Mouse (Mus musculus): ENCODE data around the gene Esyt1.
"Not testable (repeated sequence)": the region's sequence is repeated elsewhere in the genome, so short reads cannot be mapped to it uniquely, and the experiment has no call there.

Esyt1 gene

DNA sequence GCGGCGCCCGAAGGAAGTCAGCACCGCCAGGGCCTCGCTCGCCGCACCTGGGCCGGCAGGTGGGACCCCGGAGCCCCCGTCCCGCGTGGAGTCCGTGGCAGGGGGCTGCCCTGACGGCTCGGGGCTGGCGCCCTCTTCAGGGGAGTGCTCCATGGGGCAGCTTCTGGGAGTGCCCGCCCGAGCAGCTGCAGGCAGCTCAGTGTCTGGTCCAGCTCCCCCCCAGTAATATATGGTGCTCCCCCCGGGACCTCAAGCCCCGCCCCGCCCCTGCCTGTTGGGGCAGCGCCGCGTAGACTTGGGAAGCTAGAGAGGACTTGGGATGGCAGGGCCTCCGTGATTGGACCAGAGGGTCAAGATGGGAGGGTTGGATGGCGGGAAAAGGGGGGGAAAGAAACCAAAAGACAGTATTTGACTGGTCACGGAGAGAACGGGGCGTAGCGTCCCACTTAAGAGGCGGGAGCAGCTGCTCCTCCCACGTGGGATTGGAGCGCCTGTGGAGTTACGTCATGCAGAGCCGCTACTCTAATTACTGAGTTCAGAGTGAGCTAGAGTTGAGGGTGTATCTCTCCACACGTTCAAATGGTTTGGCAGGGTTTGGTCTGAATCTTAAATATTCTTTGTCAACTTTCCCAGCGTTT is at the start of gene Esyt1:
TSS of gene Esyt1 (minus strand) at position 201 of the 638 bp plus-strand sequence.
- peak; percentile 89 for DNase-seq (ENCODE audit: low read depth, low spot score)

DNA sequence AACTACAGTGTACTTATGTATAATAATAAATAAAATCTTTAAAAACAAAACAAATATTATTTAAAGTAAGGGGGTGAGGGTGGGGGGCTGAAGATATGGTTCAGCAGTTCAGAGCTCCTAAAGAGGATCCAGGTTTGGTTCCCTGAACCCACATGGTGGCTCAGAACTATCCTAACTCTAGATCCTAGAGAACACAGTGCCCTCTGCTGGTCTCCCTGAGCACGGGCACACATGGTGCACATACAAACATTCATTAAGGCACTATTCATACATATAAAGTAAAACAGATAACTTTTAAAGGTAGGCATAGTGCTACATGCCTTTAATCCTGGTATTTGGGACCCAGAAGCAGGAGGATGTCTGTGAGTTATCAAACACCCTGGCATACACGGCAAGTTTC is 49.4 kb upstream of the Esyt1 start:
- no peak for DNase-seq (ENCODE audit: low read depth, low spot score)

DNA sequence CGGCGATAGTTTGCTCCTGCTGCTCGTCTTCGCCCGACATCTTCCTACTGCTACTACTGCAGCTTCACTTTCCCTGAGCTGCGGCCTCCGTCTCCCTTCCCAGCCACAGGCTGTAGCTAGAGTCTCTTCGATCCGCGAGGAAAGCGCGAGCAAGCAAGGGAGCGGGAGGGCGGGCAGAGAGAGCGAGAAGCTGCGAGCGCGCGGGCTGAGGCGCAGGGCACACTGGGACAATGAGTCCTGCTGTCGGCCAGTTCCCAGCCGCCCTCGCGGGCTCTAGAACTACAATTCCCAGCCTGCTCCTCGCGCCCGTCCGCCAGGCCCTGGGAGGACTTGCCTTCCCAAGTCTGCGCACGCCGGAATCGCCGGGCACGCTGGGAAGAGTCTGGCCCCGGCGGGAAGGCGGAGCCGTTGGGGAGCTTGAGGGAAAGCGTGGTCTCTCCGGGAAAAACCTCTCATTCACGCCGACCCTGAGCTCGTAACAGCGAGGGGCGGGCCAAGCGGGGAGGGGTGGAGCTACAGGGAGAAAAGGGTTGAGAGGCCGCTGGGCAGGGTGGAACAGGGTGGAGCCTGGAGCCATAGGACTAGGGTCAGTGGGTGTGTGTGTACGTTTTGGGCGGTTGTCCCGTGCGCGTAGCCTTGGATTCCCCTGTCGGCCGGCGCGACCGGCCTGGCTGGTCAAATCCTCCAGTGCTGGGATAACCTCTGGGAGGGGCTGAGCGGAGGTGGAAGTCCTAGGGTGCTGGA is 40.3 kb upstream of the Esyt1 start, which contains the start of gene Pa2g4:
TSS of gene Pa2g4 (minus strand) at position 200 of the 744 bp plus-strand sequence.
- peak; percentile 98 for DNase-seq (ENCODE audit: low read depth, low spot score)

DNA sequence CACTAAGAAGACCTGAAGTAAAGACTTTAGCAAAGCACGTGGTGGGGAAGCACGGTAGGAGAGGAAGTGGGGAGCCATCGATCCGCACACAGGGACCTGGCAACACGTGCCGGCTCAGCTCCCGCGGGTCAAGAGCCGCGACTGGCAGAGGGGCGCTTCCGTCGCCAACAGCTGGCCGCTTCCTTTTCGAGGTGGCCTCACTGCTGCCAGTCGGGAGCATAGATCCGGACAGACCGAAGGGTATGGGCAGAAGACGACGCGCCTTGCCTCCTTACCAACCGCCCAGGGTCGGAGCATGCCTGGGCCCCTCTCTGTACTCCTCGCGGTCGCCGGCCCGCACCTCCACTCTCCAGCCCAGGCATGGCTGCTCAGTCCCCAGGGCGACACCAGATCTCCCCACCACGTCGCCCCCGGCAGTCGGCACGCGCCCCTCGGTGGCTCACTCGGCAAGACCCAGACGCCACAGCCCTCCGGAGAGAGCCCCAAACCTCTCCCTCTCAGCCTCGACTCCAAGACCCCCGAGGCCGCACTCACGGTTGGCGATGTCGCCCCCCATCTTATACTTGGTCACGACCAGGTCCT is 39.6 kb upstream of the Esyt1 start:
- DNase-seq (ENCODE audit: low read depth, low spot score): no peak

DNA sequence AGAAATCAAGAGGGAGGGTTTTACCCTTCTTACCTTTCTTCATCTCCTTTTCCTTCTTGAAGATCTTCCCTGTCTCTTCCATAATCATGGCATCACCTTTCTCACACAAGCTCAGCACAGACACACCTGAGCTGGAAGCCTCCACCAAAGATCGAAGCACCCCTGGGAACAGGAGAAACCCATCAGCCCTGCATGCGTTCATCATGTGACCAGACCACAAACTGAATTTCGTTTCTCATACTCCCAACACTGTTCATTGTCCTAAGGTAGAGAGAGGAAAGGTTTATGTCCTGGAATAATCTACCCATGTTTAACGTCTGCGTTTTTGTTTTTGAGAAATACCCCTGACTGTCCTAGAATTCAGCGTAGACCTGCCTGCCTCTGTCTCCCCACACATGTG is 37.9 kb upstream of the Esyt1 start:
- no peak for DNase-seq (ENCODE audit: low read depth, low spot score)

DNA sequence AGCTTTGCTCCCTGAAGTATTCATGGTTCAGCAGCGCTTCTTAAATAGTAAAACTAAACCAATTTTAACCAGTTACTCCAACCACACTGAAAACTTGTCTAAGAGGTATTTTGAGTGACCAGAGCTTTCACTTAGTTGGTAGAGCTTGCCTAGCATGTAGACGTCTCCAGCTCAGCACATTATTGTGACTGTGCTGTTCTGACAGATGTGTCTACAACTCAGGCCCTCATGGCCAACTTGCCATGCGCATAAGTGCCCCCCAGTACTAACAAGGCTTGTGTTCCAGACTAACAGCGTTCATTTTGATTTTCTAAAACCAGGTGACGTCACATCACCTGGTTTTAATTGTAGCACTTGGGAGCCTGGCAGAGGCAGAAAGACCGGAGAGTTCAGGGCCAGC is 31.3 kb upstream of the Esyt1 start:
- no peak for DNase-seq (ENCODE audit: low read depth, low spot score)

DNA sequence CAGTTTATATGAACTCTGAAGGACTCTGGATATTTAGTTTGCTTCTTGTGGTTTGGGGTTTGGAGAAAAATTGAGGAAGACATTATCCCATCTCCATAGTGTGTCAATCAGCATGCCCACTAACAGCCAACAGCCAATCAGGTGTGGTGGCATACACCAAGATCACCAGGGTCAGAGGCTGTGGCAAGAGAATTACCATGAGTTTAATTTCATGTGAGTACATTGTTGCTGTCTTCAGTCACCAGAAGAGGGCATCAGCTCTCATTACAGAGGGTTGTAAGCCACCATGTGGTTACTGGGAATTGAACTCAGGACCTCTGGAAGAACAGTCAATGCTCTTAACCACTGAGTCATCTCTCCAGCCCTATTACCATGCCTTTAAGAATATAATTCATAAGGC is 30.6 kb upstream of the Esyt1 start:
- no peak for DNase-seq (ENCODE audit: low read depth, low spot score)

DNA sequence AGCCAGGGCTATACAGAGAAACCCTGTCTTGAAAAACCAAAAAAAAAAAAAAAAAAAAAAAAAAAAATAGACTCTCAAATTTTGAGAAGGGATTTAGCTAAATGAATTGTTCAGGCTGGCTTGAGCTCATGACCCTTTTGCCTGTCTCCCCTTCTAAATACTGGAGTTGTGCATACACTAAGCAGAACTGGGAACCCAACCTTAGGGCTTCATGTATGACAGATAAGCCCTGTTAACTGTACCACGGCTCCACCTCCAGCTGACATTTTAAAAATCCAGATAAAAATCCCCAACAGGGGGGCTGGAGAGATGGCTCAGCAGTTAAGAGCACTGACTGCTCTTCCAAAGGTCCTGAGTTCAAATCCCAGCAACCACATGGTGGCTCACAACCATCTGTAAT is 29.9 kb upstream of the Esyt1 start:
- DNase-seq (ENCODE audit: low read depth, low spot score): not testable (repeated sequence)

DNA sequence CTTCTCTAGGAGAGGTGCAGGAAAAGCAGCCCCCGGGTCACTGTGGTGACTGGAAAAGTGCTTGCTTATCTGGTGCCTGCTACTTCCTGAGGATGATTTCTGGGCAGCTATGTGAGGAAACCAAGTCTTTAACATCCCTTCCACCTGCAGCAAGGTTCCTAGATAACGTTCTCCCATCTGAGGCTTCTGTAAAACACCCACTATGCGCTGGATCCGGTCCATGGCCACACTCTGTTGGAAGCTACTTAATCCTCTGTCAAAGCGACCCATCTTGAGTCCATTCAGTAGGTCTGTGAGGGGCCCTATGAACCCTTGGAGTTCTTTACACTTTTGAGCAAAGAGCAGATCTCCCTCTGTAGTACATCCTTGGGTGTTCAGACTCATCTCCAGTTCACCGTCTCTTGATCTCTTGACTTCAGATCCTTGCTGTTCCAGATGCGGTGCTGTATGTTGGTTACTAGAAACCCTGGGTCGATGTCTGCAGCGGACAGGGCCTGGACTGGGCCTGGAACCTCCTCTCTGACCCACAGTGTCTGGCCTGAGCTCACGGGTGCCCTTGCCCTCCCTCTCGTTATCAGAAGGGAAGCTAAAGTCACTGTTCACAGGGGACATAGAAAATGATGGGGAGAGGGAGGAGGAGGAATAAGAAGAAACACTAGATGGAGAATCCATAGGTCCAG is 24.6 kb upstream of the Esyt1 start:
- not testable (repeated sequence) for DNase-seq (ENCODE audit: low read depth, low spot score)

DNA sequence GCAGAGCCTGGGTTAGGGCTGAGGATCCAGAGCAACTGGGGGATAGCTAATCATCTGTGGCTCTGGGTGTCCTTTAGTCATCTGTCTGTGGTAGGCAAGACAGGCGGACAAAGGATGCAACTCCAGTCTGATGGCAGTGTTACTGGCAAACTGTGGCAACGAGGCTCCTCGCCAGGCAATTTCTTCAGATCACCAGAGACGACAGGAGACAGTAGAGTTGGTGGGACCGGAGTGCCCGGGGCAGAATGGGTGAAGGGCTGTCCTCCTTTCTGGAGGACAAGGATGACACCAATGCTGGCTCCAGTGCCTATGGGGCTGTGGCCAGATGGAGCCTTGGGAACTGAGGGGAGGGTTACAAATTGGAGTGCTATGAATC is 24.0 kb upstream of the Esyt1 start:
- not testable (repeated sequence) for DNase-seq (ENCODE audit: low read depth, low spot score)

DNA sequence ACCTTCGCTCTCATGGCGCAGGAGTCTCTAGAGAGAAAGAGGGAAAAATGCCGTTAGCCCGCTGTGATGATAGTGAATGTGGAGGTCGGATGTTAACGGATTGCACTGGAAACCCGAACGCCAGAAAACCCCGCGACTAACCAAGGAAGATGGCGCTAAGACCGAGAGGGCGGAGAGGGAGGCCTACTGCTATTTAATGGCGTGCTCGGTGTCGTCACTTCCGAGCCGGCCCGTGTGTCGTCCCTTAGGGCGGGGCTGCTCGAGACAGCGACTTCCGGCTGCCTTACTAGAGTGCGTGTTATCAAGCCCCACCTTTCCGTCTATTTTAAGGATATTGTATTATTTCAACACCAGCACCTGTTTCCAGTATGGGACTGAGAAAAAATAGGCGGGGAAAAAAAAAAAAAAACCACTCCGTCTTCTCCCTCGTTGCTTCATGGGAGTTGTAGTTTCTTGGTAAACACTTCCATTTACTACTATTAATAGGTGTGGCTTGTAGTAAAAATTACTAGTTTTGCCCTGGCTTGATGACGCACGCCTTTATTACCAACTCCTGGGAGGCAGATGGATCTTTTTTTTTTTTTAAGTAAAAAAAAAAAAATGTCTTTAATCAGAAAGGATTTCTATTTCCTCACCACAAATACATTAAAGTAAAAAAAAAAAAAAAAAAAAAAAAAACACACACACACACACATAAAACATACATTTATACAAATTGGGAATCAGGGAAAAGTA is 23.4 kb upstream of the Esyt1 start, which contains the start of gene Rpl41:
TSS of gene Rpl41 (minus strand) at position 359 of the 735 bp plus-strand sequence.
- peak; percentile 91 for DNase-seq (ENCODE audit: low read depth, low spot score)

DNA sequence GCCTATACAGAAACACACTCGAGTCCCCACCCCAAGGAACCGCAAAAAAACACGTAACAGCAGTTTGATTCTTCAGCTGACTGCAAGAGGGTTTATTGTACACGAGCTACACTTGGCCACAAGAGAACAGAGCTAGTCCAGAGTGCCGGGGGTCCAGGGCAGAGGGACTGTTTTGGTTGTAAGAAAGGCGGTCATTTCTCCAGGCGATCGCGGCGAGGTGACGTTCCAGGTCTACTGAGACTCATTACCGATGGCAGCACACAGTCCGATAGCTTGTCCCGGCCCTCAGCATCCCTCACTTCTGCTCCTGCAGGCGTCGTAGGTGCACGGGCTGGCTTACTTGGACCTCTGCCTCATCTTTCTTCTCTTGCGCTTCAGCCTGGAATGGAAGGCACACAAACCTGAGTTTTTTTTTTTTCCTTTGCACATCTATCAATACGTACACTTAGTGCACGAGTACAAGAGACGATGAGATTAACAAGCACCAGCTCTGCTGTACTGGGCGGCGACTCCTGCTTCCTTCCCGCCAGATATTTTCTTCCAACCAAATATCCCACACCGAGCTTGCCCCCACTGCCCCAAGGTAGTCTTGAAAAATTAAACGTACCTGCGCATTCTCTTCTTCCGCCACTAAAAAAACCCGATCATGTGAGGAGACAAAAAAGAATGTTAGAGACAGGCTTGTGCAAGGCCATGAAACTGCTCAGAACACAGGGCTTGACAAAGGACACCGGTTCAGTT is 22.6 kb upstream of the Esyt1 start:
- DNase-seq (ENCODE audit: low read depth, low spot score): not testable (repeated sequence)

DNA sequence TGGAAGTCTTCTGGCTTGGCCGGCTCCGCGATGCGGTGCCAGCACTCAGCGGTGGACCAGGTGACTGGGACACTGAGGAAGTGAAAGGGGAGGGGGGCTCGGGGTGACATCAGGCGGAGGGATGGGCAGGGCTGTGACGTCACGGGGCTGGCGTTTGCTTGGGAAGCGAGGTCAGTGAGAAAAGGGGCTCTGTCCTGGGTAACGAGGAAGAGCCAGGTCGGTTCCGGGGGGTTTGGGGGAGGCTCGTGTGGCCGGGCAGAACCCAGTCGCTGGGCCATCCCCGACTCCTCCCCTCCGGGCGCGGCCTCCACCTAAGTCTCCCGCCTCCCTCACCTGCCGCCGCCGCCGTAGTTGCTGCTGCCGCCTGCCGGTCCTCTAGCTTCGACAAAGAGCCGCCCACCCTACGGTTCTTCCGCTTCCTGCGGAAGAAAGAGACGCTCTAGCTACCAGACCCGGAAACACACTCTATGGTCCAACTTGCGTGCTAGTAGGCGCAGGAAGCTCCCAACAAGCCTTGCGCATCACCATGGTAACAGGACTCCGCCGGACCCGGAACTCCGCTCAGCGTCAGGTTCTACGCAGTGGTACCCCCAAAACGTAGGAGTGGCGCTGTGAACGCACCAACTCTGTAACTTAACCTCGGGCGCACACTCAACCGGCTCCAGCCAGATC is 21.8 kb upstream of the Esyt1 start, which contains the start of gene Zc3h10:
TSS of gene Zc3h10 (minus strand) at position 414 of the 672 bp plus-strand sequence.
- peak; percentile 95 for DNase-seq (ENCODE audit: low read depth, low spot score)

DNA sequence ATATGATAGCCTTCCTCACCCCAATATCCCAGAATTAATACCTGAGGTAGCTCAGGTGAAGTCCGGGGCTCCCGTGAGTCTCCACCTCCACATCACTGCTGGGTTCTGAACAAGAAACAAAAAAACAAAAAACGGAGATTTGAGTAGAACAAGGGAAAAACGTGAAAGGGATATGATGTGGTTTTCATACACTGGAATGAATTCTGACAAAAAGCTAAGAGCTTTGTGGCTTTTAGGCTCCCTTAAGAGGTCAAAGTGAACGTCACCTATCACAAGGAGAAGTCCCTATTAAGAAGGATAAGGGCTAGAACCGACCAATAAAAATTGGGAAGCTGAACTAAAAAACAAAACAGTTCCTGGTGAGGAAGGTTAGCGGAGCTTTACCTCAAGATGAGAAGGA is 21.1 kb upstream of the Esyt1 start:
- DNase-seq (ENCODE audit: low read depth, low spot score): no peak

DNA sequence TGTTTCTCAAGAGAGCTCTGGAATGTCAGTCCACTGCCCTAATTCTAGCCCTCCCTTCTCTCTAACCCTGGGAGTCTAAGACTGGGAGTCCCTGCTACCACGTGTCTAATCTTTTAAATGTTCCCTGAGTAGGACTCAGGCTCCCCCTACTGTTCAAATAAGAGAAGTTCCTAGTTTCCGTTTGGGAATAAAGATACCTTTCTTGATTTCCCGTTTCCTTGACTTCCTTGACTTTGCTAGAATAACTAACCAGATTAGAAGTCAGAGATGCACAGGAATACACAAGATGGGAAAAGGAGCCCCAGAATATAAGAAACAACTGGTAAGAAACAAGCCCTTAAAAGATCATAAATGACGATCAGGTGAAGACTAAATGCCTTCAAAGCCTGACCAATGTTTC is 20.7 kb upstream of the Esyt1 start:
- peak; percentile 50 for DNase-seq (ENCODE audit: low read depth, low spot score)

DNA sequence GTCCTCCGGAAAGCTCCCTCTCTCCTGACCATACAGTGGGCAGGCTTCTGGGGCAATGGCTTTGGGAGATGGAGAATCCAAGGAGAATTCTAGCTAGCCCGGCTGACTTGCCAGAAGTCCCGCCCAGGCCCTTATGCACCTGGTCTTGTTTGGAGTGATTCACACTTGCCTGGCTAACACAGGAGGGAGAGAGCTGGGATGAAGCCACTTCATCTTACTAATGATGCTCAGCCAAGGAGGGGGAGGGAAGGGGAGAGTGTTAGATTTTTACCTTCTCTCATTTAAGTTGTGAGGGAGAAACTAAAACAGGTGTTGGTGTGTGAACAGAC is 19.9 kb upstream of the Esyt1 start:
- DNase-seq (ENCODE audit: low read depth, low spot score): no peak

DNA sequence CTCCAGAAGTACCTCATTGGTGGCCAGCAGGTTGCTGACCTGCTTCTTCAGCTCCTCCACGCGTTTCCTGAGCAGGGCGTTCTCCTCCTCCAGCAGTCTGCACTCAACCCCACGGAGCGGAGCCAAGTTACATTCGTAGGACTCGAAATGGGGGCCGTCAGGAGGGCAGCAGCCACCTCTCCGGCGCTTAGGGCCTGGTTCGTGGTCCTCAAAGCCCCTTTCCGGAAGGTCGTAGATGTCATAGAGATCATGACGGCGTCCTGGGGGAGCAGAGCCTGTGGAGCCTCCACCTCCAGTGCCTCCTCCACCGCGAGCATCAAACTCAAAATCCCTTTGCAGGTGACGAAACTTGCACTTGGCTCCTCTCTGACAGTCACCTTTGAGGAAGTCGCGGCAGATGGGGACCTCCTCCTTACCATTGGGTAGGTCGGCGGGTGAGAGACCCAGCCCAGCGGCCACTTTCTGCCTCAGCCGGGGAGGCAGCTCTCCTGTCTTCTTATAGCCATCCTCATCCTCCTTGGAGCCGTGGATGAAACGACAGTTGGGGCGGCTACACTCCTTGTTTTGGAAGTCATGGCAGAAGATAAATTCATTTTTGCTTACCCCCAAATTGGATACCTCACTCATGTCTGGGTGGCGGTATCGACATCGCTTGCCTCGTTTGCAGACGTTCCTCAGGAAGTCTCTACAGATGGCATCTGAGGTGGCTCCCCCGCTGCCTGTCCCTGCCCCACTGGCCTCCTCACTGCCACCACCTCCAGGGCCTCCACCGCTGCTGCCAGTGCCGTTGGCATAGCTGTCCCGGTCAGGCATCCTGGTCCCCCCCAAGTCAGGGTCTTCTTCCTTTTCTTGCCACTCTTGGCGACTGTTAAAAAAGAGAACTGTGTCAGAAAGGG is 19.3 kb upstream of the Esyt1 start:
- no peak for DNase-seq (ENCODE audit: low read depth, low spot score)

DNA sequence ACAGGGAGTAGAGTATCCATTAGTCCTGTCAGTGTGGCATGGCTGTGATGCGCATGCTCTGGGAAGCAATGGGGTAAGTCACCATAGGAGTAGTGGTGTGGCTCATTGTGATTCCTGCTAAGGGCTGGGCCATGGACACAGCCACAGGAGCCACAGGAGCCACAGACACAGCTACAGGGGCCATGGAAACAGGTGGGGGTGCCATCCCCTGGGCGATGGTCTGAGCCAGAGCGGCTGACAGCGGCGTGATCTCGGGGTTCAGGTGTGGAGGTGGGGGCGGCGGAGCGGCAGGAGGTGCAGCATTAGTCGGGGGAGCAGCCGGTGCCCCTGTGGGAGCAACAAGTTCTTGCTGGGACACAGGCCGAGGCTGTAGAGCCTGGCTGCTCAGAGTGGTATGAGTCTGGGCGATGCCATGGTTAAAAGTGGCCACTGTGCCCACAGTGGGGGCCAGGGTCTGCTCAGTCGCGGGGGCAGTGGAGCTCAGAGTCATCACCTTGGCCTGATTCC is 18.5 kb upstream of the Esyt1 start:
- DNase-seq (ENCODE audit: low read depth, low spot score): no peak

DNA sequence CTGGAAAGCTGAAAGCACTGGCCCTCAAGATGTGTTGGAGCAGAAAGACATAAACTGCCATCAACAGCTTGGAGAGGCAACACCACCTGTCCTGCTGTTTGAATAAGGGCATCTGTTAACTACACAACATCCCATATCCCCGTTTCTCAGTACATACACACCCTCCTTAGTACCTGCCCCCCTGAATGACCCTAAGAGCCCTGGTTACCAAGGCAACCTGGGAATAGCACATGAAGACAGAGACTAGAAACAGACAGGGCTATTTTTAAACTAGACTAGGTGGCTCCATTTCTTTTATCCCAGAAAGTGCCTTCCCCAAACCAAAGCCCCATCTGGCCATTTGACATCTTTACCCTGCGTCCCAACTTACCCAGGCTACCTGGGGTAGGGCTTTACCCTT is 17.4 kb upstream of the Esyt1 start:
- no peak for DNase-seq (ENCODE audit: low read depth, low spot score)
